Mouse (Mus musculus): Measurements from ENCODE around the gene Psap. TPM values are rescaled to one million over a fixed set of nuclear protein-coding genes. Genes with fewer than 3 reads are reported as not detected.

Psap gene
- polyA plus RNA-seq, 1 experiment from 2014 or later: 69.5 TPM

DNA sequence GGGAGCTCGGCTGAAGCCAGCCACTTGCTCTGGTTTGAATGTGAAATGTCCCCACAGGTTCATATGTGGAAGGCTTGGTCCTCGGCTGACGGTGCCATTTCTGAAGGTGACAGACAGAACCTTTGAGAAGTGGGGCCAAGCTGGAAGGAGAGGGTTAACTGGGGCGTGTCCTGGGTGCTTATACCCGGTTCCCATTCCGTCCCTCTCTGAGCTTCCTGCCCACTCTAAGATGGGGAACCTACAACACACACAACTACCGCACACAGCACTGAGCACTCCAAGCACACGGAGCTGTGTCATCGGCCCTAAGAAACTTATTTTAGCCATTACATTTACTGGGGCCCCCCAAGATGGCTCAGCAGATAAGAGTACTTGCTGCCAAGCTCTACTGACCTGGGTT lies 64.1 kb downstream of the Psap start:
- WGBS: 77% methylated on average over 9 of the region's 9 CpGs
- H3K4me3 ChIP-seq (ENCODE audit: low read length): no peak overlapping the region
- H3K36me3 ChIP-seq (ENCODE audit: control insufficient read depth, insufficient read depth, low read length): no peaks in the 10 kb centered on the region
- ATAC-seq (ENCODE audit: low FRiP score, low TSS enrichment): no peak
- H3K4me2 ChIP-seq (replicated peaks; ENCODE audit: low read depth, low read length): no peak overlapping the region
- H3K9ac ChIP-seq (ENCODE audit: low read depth, low read length): no peak overlapping the region
- no peaks in the 10 kb centered on the region; the same call in 1 of the 2 replicates for H3K9me3 ChIP-seq (ENCODE audit: control insufficient read depth, low read length)
- H3K4me1 ChIP-seq (ENCODE audit: control insufficient read depth, insufficient read depth, low read length): peaks cover 4% of the 10 kb centered on the region; the same call in 1 of the 2 replicates
- H3K27ac ChIP-seq (ENCODE audit: low read depth, low read length): no peak overlapping the region
- H3K27me3 ChIP-seq (ENCODE audit: control insufficient read depth, insufficient read depth, low read length): no peaks in the 10 kb centered on the region

DNA sequence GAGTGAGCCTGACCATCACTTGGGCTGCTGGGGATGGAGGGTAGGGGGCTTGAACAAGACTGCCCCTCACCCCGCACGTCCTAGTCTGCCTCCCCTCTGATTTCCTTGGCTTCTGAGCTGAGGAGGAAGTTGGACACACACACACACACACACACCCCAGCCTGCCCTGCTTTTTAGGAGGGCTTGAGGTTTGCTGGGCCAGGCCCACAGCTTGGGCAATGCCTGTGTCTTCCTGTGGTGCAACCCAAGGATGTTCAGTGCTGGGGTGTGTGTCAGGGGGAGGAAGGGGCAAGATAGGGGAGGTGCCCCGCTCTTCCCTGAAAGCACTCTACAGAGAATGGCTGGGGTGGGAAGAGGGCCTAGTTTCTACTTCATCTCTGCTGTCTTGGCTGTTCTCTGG lies 66.7 kb downstream of the Psap start:
- H3K9ac ChIP-seq (ENCODE audit: low read depth, low read length): no peak overlapping the region
- peaks cover 15% of the 10 kb centered on the region for H3K4me1 ChIP-seq (ENCODE audit: control insufficient read depth, insufficient read depth, low read length)
- H3K4me3 ChIP-seq (ENCODE audit: low read length): no peak overlapping the region
- H3K27me3 ChIP-seq (ENCODE audit: control insufficient read depth, insufficient read depth, low read length): no peaks in the 10 kb centered on the region
- H3K9me3 ChIP-seq (ENCODE audit: control insufficient read depth, low read length): no peaks in the 10 kb centered on the region
- no peaks in the 10 kb centered on the region for H3K36me3 ChIP-seq (ENCODE audit: control insufficient read depth, insufficient read depth, low read length)
- no peak for ATAC-seq (ENCODE audit: low FRiP score, low TSS enrichment)
- 92% methylated on average over 3 of the region's 3 CpGs for WGBS
- no peak overlapping the region for H3K27ac ChIP-seq (ENCODE audit: low read depth, low read length)
- H3K4me2 ChIP-seq (replicated peaks; ENCODE audit: low read depth, low read length): no peak overlapping the region

DNA sequence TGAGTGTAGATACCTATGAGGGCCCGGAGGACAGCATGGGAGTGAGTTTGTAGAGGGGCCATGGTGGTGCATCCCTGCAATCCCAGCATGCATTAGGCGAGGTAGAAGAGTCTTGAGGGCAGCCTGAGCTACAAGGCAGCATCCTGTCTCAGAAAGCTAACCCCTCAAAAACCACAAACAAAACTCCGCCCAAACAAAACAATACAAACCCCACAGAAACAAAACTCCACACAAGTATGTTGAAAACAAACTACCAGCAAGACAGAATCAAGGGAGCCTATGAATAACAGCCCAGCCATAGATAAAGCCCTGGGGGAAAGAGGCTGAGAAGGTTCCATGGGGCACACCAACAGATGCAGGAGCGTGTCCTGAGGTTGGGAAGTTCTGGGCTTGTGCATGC lies 68.6 kb downstream of the Psap start:
- no peak overlapping the region for H3K27ac ChIP-seq (ENCODE audit: low read depth, low read length)
- H3K9ac ChIP-seq (ENCODE audit: low read depth, low read length): 0 out of 2 replicates have a peak overlapping the region, but pooled peaks have one; percentile 34
- no peak for ATAC-seq (ENCODE audit: low FRiP score, low TSS enrichment)
- H3K27me3 ChIP-seq (ENCODE audit: control insufficient read depth, insufficient read depth, low read length): no peaks in the 10 kb centered on the region
- peak overlapping the region; percentile 55; the same call in 1 of the 2 replicates for H3K4me2 ChIP-seq (replicated peaks; ENCODE audit: low read depth, low read length)
- H3K4me3 ChIP-seq (ENCODE audit: low read length): no peak overlapping the region
- peaks cover 17% of the 10 kb centered on the region for H3K4me1 ChIP-seq (ENCODE audit: control insufficient read depth, insufficient read depth, low read length)
- WGBS: 86% methylated on average over 4 of the region's 4 CpGs
- H3K36me3 ChIP-seq (ENCODE audit: control insufficient read depth, insufficient read depth, low read length): no peaks in the 10 kb centered on the region
- no peaks in the 10 kb centered on the region for H3K9me3 ChIP-seq (ENCODE audit: control insufficient read depth, low read length)

DNA sequence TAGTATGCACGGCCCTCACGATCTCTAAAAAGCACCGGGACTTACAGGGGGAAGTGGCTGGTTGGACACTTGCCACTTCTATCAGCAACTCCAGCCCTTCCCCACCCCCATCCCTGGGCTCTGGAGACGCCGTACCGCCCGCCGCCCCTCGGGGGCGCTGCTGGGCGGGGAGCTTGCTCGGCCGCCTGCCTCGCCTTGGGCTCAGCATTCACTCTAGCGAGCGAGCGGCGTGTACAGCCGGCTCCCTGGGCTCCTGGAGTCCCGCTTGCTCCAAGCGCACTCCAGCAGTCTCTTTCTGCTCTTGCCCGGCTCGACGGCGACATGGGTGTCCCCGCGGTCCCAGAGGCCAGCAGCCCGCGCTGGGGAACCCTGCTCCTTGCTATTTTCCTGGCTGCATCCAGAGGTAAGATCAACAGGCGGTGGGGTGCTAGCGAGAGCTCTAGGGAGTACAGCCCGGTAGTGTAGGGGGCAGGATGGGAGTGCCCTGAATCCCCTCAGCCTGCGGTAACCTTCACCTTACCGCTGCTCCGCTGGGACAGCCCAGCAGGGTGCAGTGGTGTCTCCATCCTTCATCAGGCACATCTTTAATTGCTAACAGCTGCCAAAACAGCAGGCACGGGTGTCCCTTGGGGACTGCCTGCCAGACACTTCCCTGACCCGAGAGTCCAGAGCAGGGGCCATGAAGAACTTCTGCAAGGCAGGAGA lies 69.4 kb downstream of the Psap start, which contains the start of gene Vsir:
Gene Vsir, plus strand, starts transcription at position 151 of the 705 bp plus-strand sequence.
- H3K4me3 ChIP-seq (ENCODE audit: low read length): peak within 1 kb of the TSS; percentile 39
- H3K27ac ChIP-seq (ENCODE audit: low read depth, low read length): peak within 1 kb of the TSS; percentile 42; the same call in 1 of the 2 replicates
- no peaks in the 10 kb centered on the region for H3K36me3 ChIP-seq (ENCODE audit: control insufficient read depth, insufficient read depth, low read length)
- H3K9ac ChIP-seq (ENCODE audit: low read depth, low read length): peak within 1 kb of the TSS; percentile 34; the same call in 1 of the 2 replicates
- no peaks in the 10 kb centered on the region for H3K27me3 ChIP-seq (ENCODE audit: control insufficient read depth, insufficient read depth, low read length)
- peak; percentile 54; the same call in 1 of the 2 replicates for ATAC-seq (ENCODE audit: low FRiP score, low TSS enrichment)
- H3K9me3 ChIP-seq (ENCODE audit: control insufficient read depth, low read length): no peaks in the 10 kb centered on the region
- peak within 1 kb of the TSS; percentile 55 for H3K4me2 ChIP-seq (replicated peaks; ENCODE audit: low read depth, low read length)
- WGBS: under 1% methylated on average over 37 of the region's 37 CpGs
- H3K4me1 ChIP-seq (ENCODE audit: control insufficient read depth, insufficient read depth, low read length): peaks cover 25% of the 10 kb centered on the region

DNA sequence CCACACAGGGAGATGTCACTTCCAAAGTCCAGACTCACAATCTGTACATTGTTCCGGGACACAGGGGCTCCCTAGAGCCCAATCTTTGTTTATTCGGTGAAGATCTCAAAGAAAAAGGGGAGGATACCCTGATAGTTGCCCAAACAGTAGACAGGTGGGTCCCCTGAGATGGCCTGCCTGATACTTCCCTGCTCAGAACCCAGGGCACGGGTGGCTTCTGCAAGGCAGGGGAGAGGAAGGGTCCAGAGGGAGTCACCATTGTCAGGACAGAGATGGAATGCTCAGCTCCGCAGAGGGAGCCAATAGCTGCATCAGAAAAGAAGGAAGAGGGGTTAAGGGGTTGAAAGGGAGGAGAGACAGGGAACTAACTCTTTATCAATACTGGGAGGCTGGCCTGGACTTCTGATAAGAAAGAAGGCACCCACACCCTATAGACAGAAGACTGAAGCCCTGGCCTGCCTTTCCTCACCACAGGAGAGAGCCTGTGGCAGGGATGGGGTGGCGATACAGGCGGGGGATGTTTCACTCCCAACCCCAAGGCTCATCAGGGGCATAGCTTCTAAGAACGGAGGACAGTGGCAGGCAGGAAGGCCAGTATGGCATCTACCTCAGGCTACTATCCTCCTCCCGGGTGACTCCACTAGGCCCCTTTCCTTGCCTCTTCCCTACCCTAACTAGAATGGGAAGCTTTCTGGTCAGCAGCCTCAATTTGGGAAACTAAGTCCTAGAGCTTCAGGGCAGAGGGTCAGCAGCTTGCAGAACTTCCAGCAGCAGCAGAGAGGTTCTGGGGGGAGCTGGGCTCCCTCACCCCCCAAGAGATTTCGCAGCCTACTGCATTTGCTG lies 70.6 kb downstream of the Psap start:
- H3K4me3 ChIP-seq (ENCODE audit: low read length): peak overlapping the region; percentile 39; the same call in 1 of the 2 replicates
- no peaks in the 10 kb centered on the region for H3K27me3 ChIP-seq (ENCODE audit: control insufficient read depth, insufficient read depth, low read length)
- no peak overlapping the region; the same call in 1 of the 2 replicates for H3K27ac ChIP-seq (ENCODE audit: low read depth, low read length)
- ATAC-seq (ENCODE audit: low FRiP score, low TSS enrichment): no peak
- H3K9me3 ChIP-seq (ENCODE audit: control insufficient read depth, low read length): no peaks in the 10 kb centered on the region
- 52% methylated on average over 9 of the region's 9 CpGs for WGBS
- H3K36me3 ChIP-seq (ENCODE audit: control insufficient read depth, insufficient read depth, low read length): no peaks in the 10 kb centered on the region
- 0 out of 2 replicates have a peak overlapping the region, but pooled peaks have one; percentile 1 for H3K9ac ChIP-seq (ENCODE audit: low read depth, low read length)
- H3K4me1 ChIP-seq (ENCODE audit: control insufficient read depth, insufficient read depth, low read length): peaks cover 30% of the 10 kb centered on the region
- peak overlapping the region; percentile 55 for H3K4me2 ChIP-seq (replicated peaks; ENCODE audit: low read depth, low read length)

DNA sequence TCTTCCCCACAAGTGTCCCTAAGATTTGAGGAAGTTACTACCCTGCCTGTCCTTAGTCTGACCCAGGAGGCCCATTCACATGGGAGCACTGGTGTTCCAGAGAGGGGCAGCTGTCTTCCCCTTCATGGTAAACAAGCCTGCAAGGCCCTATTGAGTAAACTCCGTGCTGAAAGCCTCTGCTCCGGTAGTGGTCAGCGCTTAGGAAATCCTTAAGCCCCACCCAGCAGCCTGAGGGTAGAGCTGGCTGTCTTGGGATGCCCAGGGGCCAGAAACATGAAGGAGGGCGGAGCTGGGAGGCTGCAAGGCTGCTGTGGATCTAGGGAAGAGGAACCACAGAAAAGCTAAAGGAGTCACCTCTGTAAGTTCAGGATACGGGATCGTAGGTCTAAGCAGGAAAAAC lies 71.6 kb downstream of the Psap start:
- peaks cover 30% of the 10 kb centered on the region for H3K4me1 ChIP-seq (ENCODE audit: control insufficient read depth, insufficient read depth, low read length)

DNA sequence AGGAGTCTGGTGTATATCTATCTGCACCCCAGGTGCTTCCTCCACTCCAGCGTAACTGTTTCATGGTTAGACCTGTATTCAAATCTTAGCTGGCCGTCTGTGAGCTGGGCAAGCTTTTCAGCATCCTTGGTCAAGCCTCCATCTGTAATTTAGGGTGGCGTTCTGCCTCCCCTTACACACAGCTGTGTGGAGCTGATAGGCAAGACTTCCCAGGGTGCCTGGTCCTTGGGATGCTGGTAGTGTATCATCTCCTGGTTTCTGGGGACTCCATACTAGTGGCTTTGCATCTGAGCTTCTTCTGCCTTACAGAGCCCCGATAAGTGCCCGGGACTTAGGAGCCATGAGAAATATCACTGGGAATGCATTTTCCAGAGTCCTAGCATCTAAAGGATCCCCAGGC lies 72.2 kb downstream of the Psap start:
- no peak overlapping the region for H3K9ac ChIP-seq (ENCODE audit: low read depth, low read length)
- WGBS: 91% methylated on average over 5 of the region's 5 CpGs

More for the DNA sequence above, 71.6 kb downstream of the Psap start:
- Histone ChIP-seq H3K36me3 (ENCODE audit: control insufficient read depth, insufficient read depth, low read length) (no peaks in the 10 kb centered on the region), H3K4me2 (replicated peaks; ENCODE audit: low read depth, low read length) (no peak overlapping the region; the same call in 1 of the 2 replicates), H3K27me3 (ENCODE audit: control insufficient read depth, insufficient read depth, low read length) (no peaks in the 10 kb centered on the region), H3K9me3 (ENCODE audit: control insufficient read depth, low read length) (no peaks in the 10 kb centered on the region), H3K4me3 (ENCODE audit: low read length) (no peak overlapping the region), H3K9ac (ENCODE audit: low read depth, low read length) (no peak overlapping the region), H3K27ac (ENCODE audit: low read depth, low read length) (no peak overlapping the region; the same call in 1 of the 2 replicates)
- WGBS: 51% methylated on average over 6 of the region's 6 CpGs
- ATAC-seq (ENCODE audit: low FRiP score, low TSS enrichment): no peak

DNA sequence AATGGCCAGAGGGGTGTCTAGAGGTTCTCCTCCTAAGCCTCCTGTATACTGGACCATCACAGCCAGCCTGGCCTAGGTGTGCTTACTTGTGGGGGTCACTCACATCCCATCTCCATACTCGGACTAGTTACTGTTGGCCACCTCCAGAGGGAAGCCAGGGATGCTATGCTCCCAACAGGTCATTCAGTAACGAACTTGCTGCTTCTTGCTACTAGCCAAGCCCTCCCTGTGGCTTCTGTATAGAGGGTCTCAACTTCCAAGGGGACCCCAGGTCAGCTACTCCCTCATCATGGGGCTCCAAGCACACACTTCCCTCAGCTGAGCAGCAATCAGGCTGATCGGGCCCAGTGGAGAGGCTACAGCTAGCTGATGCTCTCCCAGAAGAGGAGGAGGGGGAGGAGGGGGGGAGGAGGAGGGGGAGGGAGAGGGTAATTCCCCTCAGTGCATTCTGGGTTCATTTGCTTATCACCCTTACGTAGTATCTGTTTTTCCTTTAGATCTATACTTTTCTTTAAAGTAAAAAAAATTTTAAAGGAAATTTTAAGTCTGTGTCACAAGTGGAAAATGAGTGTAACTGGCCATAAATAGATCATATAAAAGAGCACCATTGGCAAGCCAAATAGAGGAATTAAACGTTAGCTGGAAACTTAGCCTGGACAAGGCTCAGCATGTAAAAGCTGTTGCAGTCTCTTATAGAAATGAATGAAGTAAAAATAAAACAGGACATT lies 72.8 kb downstream of the Psap start:
- Histone ChIP-seq H3K4me1 (ENCODE audit: control insufficient read depth, insufficient read depth, low read length) (peaks cover 30% of the 10 kb centered on the region), H3K9ac (ENCODE audit: low read depth, low read length) (no peak overlapping the region), H3K36me3 (ENCODE audit: control insufficient read depth, insufficient read depth, low read length) (no peaks in the 10 kb centered on the region), H3K27me3 (ENCODE audit: control insufficient read depth, insufficient read depth, low read length) (no peaks in the 10 kb centered on the region), H3K4me3 (ENCODE audit: low read length) (no peak overlapping the region), H3K9me3 (ENCODE audit: control insufficient read depth, low read length) (no peaks in the 10 kb centered on the region), H3K27ac (ENCODE audit: low read depth, low read length) (no peak overlapping the region; the same call in 1 of the 2 replicates), H3K4me2 (replicated peaks; ENCODE audit: low read depth, low read length) (peak overlapping the region; percentile 5; the same call in 1 of the 2 replicates)
- WGBS: 39% methylated on average over 5 of the region's 5 CpGs
- ATAC-seq (ENCODE audit: low FRiP score, low TSS enrichment): no peak

More for the DNA sequence above, 72.2 kb downstream of the Psap start:
- ATAC-seq (ENCODE audit: low FRiP score, low TSS enrichment): no peak
- peaks cover 30% of the 10 kb centered on the region for H3K4me1 ChIP-seq (ENCODE audit: control insufficient read depth, insufficient read depth, low read length)
- H3K4me3 ChIP-seq (ENCODE audit: low read length): no peak overlapping the region
- no peaks in the 10 kb centered on the region for H3K36me3 ChIP-seq (ENCODE audit: control insufficient read depth, insufficient read depth, low read length)
- no peak overlapping the region for H3K27ac ChIP-seq (ENCODE audit: low read depth, low read length)
- H3K4me2 ChIP-seq (replicated peaks; ENCODE audit: low read depth, low read length): no peak overlapping the region
- no peaks in the 10 kb centered on the region for H3K27me3 ChIP-seq (ENCODE audit: control insufficient read depth, insufficient read depth, low read length)
- H3K9me3 ChIP-seq (ENCODE audit: control insufficient read depth, low read length): no peaks in the 10 kb centered on the region
